ENCODE assay signal across 9 mouse cellular contexts in genomic region chr2:127655419-127655818, GRCm38 (mm10). TPM values are rescaled to one million over a fixed set of nuclear protein-coding genes. Genes with fewer than 3 reads are reported as not detected.
DNase-seq lines count a peak whose midpoint lies in the region; ATAC-seq and TF ChIP-seq lines count a peak whose summit lies in the region.
"Had no signal": no experiment of that assay in that cellular context is flagged by ENCODE, and none has a peak within 500 bp of the region (broad histone marks: within the 10 kb centered on the region; RNA-seq: fewer than 3 reads in every experiment).

No protein-coding gene starts in this region.

- no peaks in the 10 kb centered on the region for H3K36me3 ChIP-seq in forebrain, embryonic 12.5 days (replicated peaks)
- H3K36me3 ChIP-seq in forebrain, embryonic 11.5 days (ENCODE audit: control insufficient read depth, insufficient read depth, low read length) = no peaks in the 10 kb centered on the region
- no peaks in the 10 kb centered on the region for H3K36me3 ChIP-seq in intestine, embryonic 15.5 days
- H3K36me3 ChIP-seq in midbrain, embryonic 12.5 days = no peaks in the 10 kb centered on the region

- no peak for ATAC-seq in forebrain, embryonic 12.5 days (ENCODE audit: low FRiP score)
- ATAC-seq in forebrain, embryonic 11.5 days (replicated peaks; ENCODE audit: low FRiP score) = no peak
- ATAC-seq in intestine, embryonic 15.5 days = no peak
- no peak for ATAC-seq in midbrain, embryonic 12.5 days (ENCODE audit: low FRiP score, low read depth)

- H3K9ac ChIP-seq in forebrain, embryonic 12.5 days = no peak overlapping the region
- H3K9ac ChIP-seq in forebrain, embryonic 11.5 days (ENCODE audit: low read length) = no peak overlapping the region
- H3K9ac ChIP-seq in intestine, embryonic 15.5 days = no peak overlapping the region
- 0 out of 2 replicates have a peak overlapping the region, but pooled peaks have one; percentile 50 for H3K9ac ChIP-seq in midbrain, embryonic 12.5 days (replicated peaks)

- H3K4me3 ChIP-seq in forebrain, embryonic 12.5 days (replicated peaks) = no peak overlapping the region
- H3K4me3 ChIP-seq in forebrain, embryonic 11.5 days (ENCODE audit: low read depth, low read length) = no peak overlapping the region
- H3K4me3 ChIP-seq in intestine, embryonic 15.5 days (replicated peaks) = no peak overlapping the region
- H3K4me3 ChIP-seq in midbrain, embryonic 12.5 days = peak overlapping the region; percentile 47; the same call in 1 of the 2 replicates

- H3K27me3 ChIP-seq in forebrain, embryonic 12.5 days = peaks cover 80% of the 10 kb centered on the region
- H3K27me3 ChIP-seq in forebrain, embryonic 11.5 days (ENCODE audit: control insufficient read depth, insufficient read depth, low read length) = peaks cover 30% of the 10 kb centered on the region
- peaks cover 50% of the 10 kb centered on the region for H3K27me3 ChIP-seq in intestine, embryonic 15.5 days (replicated peaks)
- H3K27me3 ChIP-seq in midbrain, embryonic 12.5 days = peaks cover 56% of the 10 kb centered on the region

- peaks cover 12% of the 10 kb centered on the region for H3K4me1 ChIP-seq in forebrain, embryonic 12.5 days
- peaks cover 6% of the 10 kb centered on the region for H3K4me1 ChIP-seq in forebrain, embryonic 11.5 days (replicated peaks; ENCODE audit: control insufficient read depth, insufficient read depth, low read length)
- H3K4me1 ChIP-seq in intestine, embryonic 15.5 days (replicated peaks) = peaks cover 8% of the 10 kb centered on the region
- peaks cover 14% of the 10 kb centered on the region for H3K4me1 ChIP-seq in midbrain, embryonic 12.5 days

- WGBS in forebrain, embryonic 12.5 days = 5% methylated on average over 9 of the region's 9 CpGs
- WGBS in forebrain, embryonic 11.5 days = 5% methylated on average over 9 of the region's 9 CpGs
- WGBS in intestine, embryonic 15.5 days = 6% methylated on average over 9 of the region's 9 CpGs
- WGBS in midbrain, embryonic 12.5 days = 7% methylated on average over 9 of the region's 9 CpGs

- no peak overlapping the region for H3K27ac ChIP-seq in forebrain, embryonic 12.5 days
- H3K27ac ChIP-seq in forebrain, embryonic 11.5 days (ENCODE audit: low read depth, low read length) = no peak overlapping the region
- no peak overlapping the region for H3K27ac ChIP-seq in intestine, embryonic 15.5 days
- no peak overlapping the region for H3K27ac ChIP-seq in midbrain, embryonic 12.5 days (replicated peaks)

- no peaks in the 10 kb centered on the region for H3K9me3 ChIP-seq in forebrain, embryonic 12.5 days
- no peaks in the 10 kb centered on the region for H3K9me3 ChIP-seq in forebrain, embryonic 11.5 days (ENCODE audit: control insufficient read depth, low read length)
- H3K9me3 ChIP-seq in intestine, embryonic 15.5 days = no peaks in the 10 kb centered on the region
- no peaks in the 10 kb centered on the region for H3K9me3 ChIP-seq in midbrain, embryonic 12.5 days

- TF ChIP-seq CTCF in brain, embryonic 14.5 days (IDR thresholded peaks at IDR 0.05; ENCODE audit: borderline replicate concordance, extremely low read depth, insufficient read depth, insufficient read length) = no peak

- no peak for TF ChIP-seq POLR2A in brain, embryonic 14.5 days (IDR thresholded peaks at IDR 0.05; ENCODE audit: borderline replicate concordance, extremely low read depth, insufficient read depth, insufficient read length, poor library complexity, severe bottlenecking)

- H3K4me2 ChIP-seq in forebrain, embryonic 12.5 days = peak overlapping the region; percentile 71; the same call in 1 of the 2 replicates
- no peak overlapping the region for H3K4me2 ChIP-seq in forebrain, embryonic 11.5 days (ENCODE audit: low read depth, low read length, severe bottlenecking)
- H3K4me2 ChIP-seq in intestine, embryonic 15.5 days (replicated peaks) = peak overlapping the region; percentile 88; the same call in 1 of the 2 replicates
- H3K4me2 ChIP-seq in midbrain, embryonic 12.5 days (replicated peaks) = peak overlapping the region; percentile 83

- no peak for DNase-seq in forebrain, embryonic 11.5 days (ENCODE audit: low spot score)
- peak; percentile 2 for DNase-seq in brain, embryonic 14.5 days (ENCODE audit: low read depth)
- DNase-seq in cerebellum, postnatal 14 days = no peak
- DNase-seq in testis, postnatal 14 days (ENCODE audit: low spot score) = no peak
- no peak for DNase-seq in cerebellum, adult 8-10 months

RNA-seq across cellular contexts. Expression of gene Mal, which starts 1.1 kb away (rescaled TPM):
- polyA plus RNA-seq in forebrain, embryonic 12.5 days (2016; fragmentation: Nextera tagmentation; extraction: Ambion mirVana) = 0.54 and 0.73 TPM in 2 replicates
- 0.24 and 2.0 TPM in 2 replicates for polyA plus RNA-seq in forebrain, embryonic 11.5 days (2014; fragmentation: Nextera tagmentation; extraction: Ambion mirVana)
- polyA plus RNA-seq in brain, embryonic 14.5 days (2012; rRNA removed) = 0.68 and 1.0 TPM in 2 replicates
- 0.93 and 1.5 TPM in 2 replicates for polyA plus RNA-seq in intestine, embryonic 15.5 days (2015; fragmentation: Nextera tagmentation; extraction: Ambion mirVana)
- 0.88 and 1.2 TPM in 2 replicates for polyA plus RNA-seq in midbrain, embryonic 12.5 days (2016; fragmentation: Nextera tagmentation; extraction: Ambion mirVana)
- polyA plus RNA-seq: liver, embryonic 16.5 days had no signal
